Mouse (Mus musculus): ENCODE data around the gene Adamts17.
A peak's percentile ranks its signal among the peaks of the same experiment; 100 is the strongest.

Adamts17 gene

DNA sequence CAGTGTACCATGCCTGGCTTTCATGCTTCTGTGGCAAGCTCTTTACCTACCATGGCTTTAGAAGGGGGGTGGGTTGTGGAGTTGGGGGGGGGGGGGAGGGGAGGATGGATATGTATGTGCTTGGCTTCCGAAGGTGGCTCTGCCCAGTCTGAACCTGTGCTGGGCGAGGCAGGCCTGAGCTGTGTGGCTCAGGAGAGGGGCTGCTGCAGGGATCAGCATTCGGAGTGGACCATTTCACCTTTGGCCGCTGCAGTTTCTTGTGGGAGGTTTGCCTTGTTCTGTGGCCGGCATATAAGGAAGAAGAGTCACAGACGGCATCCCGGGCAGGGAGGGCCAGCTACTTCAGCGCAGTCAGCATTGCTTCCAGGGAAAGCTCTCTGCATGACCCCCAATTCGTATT is 7.8 kb downstream of the Adamts17 start:
- DNase-seq = no peak

DNA sequence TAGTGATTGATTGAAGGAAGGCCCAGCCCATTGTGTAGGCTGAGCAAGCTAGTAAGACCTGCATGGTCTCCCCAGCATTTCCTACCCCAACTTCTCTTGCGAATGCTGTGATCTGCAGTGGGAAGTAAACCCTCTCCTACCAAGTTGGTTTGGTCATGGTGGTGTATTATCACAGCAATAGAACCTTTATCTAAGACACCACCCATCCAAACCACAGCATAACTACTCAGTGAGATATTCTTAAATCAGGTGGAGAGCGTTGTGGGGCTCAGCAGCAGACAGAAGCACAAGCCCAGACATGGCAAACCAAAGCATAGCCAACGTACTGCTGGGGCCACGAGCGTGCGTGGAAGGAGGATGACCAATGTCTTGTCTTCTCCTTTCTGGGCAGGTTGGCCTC is 9.8 kb downstream of the Adamts17 start:
- DNase-seq = no peak

DNA sequence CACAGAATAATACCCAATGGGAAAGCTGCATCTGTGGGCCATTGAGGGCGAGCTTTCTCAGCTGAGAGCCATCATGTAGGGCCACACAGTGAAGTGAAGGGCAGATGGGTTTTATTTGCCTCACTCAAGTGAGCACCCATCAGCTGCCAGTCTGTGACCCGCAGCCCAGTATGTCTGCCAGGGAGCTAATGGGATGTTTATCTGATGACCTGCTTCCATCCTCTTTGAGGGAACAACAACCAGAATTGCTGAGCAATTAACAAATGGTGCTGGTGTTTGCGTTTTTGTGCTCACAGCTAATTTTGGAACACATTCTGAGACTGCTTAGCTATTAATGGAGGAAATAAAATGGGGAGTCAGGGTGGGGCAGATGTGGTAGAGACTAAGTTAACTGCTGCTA is 12.6 kb downstream of the Adamts17 start:
- DNase-seq = no peak

DNA sequence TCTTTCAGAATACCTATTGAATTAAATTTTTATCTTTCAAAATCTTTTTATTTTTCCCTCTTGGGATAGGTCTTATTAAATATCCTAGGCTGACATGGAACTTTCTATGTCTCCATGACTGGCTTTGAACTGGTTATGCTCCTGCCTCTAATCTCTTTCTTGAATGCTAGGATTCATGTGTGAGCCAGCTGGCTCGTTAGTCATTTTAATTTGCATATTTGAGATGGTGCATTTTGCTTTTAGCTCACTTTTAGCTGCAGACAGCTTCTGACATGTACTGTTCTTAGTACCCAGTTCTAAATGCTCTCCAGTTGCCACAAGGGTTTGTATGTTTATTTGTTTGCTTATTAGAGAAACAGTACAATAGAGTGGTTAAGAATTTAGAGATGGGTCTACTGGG is 18.1 kb downstream of the Adamts17 start:
- DNase-seq = no peak

DNA sequence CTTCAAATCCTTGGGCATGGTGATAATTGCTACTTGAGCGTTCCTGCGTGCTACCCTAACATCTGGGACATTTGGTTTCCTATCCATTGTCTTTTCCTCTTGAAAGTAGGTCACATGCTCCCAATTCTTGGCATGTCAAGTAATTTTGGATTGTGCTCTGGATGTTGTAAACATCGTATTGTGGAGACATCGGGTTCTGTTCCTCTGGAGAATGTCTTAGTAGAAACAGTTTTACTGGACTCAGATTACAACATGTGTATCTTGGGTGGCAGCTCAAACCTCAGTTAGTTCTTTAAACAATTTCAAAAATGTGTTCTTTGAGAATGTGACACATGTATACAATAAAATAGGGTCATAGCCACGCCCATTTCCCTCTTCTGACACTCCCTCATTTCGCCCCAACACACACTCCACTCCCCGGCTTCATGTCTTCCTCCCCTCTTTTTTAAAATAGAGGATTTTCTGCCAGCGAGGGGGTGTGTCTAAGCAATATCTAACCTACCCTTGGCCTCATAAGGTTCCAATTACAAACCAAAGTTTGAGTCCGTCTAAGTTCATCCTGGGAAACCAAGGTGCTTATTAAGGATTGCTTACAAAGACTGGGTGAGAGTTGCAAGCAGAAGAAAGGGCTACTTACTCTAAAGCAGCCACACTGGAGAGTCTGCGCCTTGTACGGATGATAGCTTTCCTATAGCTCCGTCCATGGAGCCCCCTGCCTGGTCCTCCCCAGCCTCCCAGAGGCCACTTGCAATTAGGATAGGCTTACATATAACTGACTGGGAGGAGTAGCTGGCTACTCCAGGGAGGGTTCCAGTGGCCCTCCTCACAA is 18.9 kb downstream of the Adamts17 start:
- peak; percentile 30 for DNase-seq

DNA sequence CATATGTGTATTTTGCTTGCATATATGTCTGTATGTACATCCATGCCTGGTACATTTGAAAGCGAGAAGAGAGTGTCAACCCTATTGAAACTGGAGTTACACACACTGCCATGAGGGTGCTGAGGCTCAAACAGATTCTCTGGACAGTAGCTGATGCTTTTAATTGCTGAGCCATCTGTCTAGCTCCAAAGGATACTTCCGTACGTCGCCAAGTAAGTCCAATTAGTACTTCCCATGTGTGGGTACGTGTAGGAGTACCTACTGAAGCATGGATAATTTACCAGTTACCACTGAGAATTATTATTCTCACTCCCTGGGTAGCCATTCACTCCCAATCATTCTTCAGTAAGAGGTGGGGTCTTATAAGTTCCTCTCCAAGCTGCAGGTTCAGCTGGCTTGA is 19.7 kb downstream of the Adamts17 start:
- DNase-seq = no peak

DNA sequence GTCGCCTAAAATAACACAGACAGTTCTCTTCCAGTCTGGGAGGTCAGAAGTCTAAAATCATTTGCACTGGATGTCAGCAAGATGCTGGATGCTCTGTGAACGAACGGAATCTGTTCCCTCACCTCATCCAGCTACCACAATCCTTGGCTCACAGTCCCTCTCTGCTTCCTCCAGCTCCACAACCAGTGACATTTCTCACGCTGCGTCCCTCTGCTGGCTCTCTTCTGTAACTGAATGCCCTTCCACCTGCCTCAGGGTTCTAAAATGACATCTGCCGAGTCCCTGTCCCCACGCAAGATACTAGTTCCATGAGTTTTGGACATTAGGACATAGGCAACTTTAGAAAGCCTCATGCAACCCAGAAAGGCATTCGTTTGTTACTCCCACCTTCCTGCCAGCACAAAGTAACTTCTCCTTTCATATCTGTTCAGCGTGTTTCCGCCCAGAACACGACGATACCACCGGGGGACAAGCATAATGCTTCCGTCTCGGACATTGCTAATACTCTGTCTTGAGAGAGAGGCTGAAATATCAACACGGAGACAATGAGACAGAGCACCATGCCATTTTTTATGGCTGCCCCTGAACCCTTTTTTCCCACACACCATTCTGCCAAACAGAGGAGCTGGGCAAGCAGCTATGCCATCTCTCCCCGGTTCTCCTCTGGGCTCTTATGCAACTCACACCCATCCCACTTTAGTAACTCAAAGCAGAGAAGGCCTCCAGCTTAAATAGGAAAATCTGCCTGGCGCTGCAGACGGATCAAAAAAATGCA is 27.6 kb downstream of the Adamts17 start:
- no peak for DNase-seq

DNA sequence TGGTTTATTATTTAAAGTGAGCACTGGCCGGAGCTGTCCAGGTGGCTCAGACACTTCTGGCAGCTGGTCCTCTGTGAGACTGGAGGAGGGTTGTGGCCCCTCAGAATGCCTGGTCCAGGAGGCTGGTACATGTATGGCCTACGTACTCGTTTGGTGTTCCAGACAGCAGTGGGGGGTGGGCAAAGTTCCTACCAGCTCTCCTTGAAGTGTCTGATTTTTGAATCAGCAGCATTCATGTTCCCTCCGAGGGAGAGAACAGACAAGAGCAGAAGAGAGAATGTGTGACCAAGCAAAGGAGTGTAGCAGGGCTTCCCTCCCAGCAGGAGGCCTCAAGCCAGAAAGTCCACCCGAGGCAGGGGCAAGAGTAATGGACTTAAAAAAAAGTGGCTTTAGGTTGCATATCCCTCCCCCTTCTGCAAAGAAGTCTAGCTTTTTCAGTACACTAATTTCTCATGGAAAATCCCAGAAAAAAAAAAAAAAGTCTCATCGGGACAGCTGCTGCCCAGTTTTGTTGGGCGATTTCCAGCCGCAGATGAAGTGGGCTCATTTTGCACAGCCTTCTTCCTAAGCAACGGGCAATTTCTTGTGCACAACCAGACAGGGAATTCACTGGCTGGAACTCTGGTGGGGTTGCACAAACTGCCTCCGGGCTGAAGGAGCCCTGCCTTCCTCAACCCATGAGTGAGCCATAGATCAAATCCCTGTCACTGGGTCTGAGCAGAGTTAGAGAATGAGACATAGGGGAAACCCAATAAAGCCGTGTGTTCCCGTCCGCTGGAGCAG is 28.4 kb downstream of the Adamts17 start:
- DNase-seq = peak; percentile 46

DNA sequence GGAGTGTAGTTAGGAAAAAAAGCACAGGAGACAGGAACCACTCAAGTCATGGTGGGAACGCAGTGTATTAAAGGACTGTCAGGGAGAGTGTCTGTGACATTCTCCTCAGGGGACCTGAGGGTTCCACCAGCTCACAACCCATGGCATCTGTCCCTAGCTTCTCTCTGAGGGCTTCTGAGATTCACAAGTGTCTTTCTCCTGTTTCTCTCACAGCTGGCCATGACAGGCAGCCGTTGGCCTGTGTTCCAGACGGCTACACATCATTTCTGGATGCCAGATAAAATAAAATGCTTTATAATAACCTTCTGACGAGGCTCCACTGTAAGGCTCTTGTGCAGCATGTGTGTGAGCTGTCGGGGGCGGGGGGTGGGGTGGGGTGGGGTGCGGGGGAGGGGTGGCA is 32.0 kb downstream of the Adamts17 start:
- DNase-seq = no peak

DNA sequence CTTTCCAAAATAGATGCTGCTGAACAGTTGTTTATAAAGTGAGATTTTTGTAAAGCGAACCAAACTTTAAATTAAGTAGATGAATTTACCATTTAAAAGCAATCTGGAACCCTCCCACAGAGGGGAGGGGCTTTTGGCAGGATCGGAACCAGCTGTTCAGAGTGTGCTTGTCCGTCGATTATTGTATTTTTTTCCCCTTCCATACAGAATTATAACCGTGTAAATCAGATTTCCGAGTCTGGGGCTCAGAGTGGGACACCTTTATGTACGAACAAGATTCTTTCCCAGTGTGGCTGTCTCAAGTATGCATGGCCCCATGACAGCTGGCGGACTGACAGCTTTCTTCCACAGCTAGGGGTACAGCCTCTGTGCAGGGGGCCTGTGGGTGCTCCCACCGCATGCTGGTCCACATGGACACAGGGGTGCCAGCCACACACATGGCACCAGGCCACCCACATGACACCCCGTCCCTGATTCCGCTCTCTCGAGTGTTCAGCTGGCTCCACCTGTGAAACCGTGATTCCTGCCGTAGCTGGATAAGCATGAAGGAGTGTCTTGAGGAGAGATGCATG is 32.5 kb downstream of the Adamts17 start:
- DNase-seq = no peak

DNA sequence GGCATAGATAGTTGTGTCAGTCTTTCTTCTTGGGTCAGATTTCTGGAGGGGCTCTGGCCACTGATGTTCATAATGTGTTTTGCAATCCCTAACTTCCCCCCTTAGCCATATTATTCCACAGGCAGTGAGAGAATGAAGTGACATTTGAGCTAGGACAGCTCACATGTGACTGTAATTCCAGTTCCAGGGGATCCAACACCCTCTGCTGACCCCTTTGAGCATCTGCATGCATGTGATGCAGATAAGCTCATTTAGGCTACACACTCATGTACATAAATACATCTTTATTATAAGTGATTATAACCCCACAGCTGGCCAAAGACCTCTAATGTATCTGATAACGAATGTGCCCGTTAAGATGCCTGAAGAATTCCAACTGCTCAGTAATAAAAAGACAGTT is 33.7 kb downstream of the Adamts17 start:
- DNase-seq = no peak

DNA sequence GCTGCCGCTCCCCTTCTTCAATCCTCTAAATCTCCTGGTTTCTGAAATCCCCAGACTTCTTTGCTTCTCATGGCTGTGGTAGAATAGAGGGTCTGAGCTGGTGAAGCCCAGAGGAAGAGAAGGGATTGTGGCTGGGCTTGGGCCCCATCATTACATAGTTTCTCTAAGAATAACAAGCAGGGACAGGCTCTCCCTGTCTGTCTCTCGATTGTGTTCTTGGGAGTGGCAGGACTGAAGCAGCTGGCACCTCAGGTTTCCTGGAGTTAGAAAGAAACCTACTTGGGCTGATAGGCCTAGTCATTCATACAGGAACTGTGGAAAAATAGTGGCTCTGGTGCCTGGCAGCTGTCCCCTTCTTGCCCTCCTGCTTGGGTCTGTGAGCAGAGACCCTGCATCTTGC is 51.9 kb downstream of the Adamts17 start:
- no peak for DNase-seq

DNA sequence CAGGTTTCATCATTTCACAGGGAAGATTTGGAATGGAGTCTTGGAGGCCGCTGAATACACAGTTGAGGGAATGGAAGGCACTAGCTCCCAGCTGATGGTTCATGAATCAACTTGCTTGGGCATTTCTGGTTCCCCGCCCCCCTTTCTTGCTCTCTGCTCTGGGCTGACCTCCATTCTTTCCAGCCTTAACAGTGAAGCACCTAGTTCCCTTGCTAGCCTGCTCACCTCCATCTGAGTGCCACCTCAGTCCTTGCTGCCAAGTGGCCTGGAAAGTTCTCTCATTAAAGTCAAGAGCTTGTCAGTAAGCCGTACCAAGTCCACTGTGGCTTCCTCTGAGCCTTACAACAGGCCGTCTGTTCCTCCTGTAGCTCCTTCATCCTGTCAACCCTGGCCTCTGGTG is 52.6 kb downstream of the Adamts17 start:
- no peak for DNase-seq

DNA sequence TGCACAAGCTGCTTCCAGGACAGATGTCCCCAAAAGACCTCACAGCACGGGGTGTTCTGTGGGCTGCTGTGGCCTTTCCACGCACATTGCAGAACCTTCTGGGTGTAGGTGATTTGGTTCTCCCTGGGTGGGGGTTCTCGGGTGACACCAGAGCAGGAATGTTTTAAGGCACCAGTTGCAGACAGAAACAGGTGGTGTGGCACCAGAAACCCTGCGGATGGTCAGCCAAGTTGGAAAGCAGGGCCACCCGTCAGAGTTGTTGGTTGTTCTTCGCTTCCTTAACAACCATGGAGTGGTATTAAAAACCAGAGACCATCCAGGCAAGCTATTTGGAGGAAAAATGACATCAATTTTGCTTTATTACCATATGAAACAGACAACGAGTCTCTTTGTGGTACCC is 62.8 kb downstream of the Adamts17 start:
- DNase-seq = no peak

DNA sequence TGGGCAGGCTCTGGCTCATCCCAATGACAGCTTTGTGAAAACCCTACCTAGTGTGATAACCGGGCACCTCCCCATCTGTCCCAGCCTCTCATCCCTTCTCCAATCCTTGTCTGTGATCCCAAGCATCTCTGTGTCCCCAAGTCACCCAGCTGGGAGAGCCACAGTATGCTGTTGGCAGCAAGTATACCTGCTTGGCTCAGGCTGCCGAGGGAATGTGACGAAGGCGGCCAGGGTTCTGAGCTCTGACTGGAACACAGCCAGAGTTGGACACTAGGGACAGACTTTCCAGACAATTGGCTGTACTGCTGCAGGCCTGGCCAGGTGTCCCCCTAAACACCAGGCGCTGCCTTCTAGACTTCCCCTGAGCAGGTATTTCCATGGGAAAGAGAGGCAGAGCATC is 63.5 kb downstream of the Adamts17 start:
- DNase-seq = no peak

DNA sequence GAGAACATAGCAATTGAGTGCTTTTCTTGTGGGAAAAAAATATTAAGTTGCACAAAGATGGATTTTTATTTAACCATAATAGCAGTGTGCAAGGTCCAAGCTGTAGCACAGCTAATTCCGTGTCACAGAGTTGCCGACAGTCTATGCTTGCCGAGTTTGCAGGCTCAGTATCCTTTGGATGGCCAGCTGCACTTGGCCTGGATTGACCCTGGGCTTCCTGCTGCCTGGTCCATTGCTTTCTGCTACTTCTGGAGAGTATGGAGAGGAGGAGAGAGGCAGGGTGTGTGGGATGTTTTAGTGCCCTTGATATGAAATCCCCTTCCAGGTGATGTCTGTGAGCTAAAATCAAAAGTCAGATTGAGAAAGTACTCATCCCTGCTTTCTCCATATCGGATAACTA is 66.4 kb downstream of the Adamts17 start:
- no peak for DNase-seq

DNA sequence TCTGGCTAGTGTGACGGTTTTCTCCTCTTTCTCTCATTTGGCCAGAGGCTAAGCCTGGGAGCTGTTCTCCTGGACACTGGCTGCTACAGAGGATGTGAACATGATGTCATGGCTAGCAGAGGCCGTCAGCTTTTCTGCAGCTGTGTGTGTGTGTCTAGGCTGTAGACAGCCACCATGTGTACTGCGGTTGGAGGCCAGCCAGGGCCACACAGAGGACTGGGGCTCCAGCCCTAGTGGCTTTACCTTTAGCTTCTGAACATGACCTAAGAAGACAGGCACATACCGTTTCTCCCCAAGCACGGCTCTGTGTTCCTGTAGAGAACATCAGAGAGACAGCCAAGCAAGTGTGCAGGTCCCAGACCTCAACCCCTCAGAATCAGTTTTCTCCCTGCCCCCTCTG is 73.3 kb downstream of the Adamts17 start:
- peak; percentile 39 for DNase-seq

DNA sequence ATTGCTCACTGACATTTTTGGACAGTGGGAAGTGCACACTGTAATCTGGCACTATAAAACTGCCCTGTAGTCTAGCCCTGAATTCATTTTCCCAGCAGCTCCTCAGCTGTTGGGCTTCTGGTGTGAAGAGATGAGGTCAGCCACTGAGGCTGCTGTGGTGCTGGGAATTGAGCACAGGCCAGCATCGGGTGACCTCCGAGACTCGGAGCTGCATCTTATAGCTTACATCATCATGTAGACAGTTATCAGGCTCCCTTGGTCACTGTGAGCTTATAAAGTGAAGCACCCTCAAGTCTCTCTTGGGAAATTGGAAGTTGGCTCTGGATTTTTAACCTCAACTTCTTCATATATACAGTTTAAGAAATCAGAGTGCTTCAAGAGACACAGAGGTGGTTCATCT is 84.1 kb downstream of the Adamts17 start:
- DNase-seq = no peak

DNA sequence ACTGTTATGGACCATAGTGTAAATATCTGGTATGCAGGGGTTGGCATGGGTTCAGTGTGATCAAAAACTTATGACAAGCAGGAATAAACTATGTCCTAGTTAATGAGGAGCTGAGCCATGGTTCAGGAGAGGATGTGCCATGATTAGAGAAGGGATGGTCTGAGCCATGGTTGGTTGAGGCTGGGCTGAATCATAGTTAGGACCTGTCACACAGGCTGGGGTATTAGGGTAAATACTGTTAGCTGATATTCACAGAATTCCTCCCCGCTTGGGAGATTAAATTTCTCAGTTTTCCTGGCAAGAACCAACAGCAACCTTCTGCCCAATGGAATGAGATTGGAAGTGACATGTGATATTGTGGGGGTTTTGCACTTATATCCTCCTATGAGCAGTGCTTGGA is 84.6 kb downstream of the Adamts17 start:
- no peak for DNase-seq

DNA sequence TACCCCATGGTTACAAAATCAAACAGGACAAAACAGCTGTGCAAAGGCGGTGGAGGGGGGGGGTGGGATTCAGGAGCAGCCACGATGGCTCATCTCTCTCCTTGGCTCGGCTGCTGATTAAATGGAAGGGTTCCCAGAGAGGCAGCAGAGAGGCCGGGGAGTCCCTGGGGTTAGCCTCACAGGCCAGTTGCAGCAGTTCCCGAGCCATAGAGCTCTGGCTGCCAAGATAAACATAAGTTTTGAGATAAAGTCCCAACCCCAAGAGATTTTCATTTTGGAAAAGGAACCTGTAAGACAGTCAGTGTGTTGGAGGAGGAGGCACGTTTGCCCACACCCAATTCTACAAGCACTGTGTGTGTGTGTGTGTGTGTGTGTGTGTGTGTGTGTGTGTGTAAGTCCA is 89.7 kb downstream of the Adamts17 start:
- no peak for DNase-seq

DNA sequence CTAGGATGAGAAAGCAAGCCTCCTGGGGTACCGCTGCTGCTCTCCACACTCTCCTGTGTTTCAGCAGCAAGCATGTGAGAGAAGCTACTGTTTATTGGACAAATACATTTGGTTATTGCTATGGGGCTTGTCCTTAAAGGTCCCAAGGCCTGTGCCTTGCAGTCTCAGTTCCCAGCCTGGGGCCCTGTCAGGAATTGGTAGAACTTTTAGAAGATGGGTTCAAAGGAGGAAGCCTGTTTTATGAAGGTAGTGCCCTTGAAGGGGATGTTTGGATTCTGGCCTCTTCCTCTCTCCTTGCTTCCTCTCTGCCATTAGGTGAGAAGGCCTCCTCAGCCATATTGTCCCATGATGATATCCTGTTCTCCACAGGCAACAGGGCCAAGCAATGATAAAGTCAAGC is 91.8 kb downstream of the Adamts17 start:
- no peak for DNase-seq

DNA sequence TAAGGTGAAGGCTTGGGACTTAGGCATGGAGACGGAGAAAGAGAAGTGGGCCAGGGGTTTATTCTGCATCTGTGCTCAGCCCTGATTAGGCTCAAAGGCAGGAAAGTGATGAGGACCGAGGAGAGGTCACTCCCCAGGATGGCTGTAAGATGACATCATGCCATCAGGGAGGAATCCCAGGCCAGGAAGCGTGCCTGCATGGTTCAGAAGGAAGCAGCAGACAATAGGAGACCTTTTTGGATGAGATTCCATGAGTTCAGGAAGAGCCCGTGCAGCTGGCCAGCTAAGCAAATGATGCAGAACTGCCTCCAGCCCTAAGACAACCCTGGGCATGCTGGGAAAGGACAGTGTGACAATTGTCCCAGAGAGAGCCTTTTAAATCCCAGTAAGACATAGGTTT is 93.7 kb downstream of the Adamts17 start:
- peak; percentile 20 for DNase-seq

DNA sequence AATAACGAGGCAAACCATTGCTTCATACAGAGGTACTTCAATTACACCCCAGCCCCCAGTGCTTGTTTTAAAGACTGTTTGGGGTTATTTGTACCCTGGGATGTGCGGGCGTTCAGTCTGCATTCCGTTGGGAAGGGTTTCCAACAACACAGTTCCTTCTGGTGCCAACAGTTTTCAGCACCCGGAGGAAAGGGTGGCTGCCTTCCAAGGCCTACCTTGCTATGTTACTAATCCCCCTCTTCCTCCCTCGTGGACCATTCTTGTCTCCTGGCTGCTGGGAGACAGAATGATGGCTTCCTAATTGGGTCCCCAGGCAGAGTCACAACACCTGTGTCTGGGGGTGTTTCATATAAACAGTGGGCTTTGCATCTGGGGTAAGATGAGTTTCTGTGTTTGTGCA is 94.5 kb downstream of the Adamts17 start:
- no peak for DNase-seq

Data from embryo, embryonic 11 days (tissue).